Mouse (Mus musculus) ES-CJ7 (cell line): ENCODE results near the gene Gls.
A peak's percentile ranks its signal among the peaks of the same experiment; 100 is the strongest.

ENCODE experiments used
- DNase-seq: peaks from one replicate; pipeline ENCODE4 v3.0.0; 2011; ENCODE audit warnings: low read depth, low spot score

Gene Gls

GRCm38 (mm10) chr1:52124818-52125217 lies 108.2 kb downstream of the Gls start:
- DNase-seq = no peak

GRCm38 (mm10) chr1:52121052-52121451 lies 112.0 kb downstream of the Gls start:
- no peak for DNase-seq

GRCm38 (mm10) chr1:52120191-52120590 lies 112.8 kb downstream of the Gls start:
- DNase-seq = no peak

- no peak for DNase-seq
Measured at GRCm38 (mm10) chr1:52119691-52120090, 113.3 kb downstream of the Gls start.

GRCm38 (mm10) chr1:52118860-52119591 lies 114.0 kb downstream of the Gls start, which contains the start of gene Stat1:
TSS of gene Stat1 (plus strand) at chr1:52119440.
- DNase-seq = peak; percentile 95

GRCm38 (mm10) chr1:52117777-52118176 lies 115.3 kb downstream of the Gls start:
- no peak for DNase-seq

- no peak for DNase-seq
Measured at GRCm38 (mm10) chr1:52116441-52116840, 116.6 kb downstream of the Gls start.

GRCm38 (mm10) chr1:52113666-52114069 lies 119.4 kb downstream of the Gls start:
- DNase-seq = peak; percentile 98
